ENCODE assay signal across 8 mouse cellular contexts in genomic region chr5:38308873-38309272, GRCm38 (mm10). TPM values are rescaled to one million over a fixed set of nuclear protein-coding genes. Genes with fewer than 3 reads are reported as not detected.
DNase-seq lines count a peak whose midpoint lies in the region; ATAC-seq and TF ChIP-seq lines count a peak whose summit lies in the region.

No protein-coding gene starts in this region.

- peak; percentile 53; the same call in 1 of the 2 replicates for ATAC-seq in embryonic facial prominence, embryonic 14.5 days (ENCODE audit: low read depth)
- ATAC-seq in limb, embryonic 13.5 days (ENCODE audit: low FRiP score, low read depth): 0 out of 2 replicates have a peak, but pooled peaks have one; percentile 42
- ATAC-seq in midbrain, postnatal 0 days (ENCODE audit: low FRiP score): no peak

- 49% methylated on average over 5 of the region's 5 CpGs for WGBS in embryonic facial prominence, embryonic 14.5 days
- 53% methylated on average over 5 of the region's 5 CpGs for WGBS in limb, embryonic 13.5 days
- 60% methylated on average over 5 of the region's 5 CpGs for WGBS in midbrain, postnatal 0 days

- no peak for TF ChIP-seq POLR2A in testis, adult 2 months (IDR thresholded peaks at IDR 0.05; ENCODE audit: control insufficient read depth, low read depth, low read length)

- no peak overlapping the region for H3K27ac ChIP-seq in testis, adult 2 months (ENCODE audit: control insufficient read depth, insufficient read depth, low read depth, low read length)
- H3K27ac ChIP-seq in embryonic facial prominence, embryonic 14.5 days (replicated peaks; ENCODE audit: low read depth, low read length): no peak overlapping the region
- H3K27ac ChIP-seq in limb, embryonic 13.5 days: no peak overlapping the region
- no peak overlapping the region for H3K27ac ChIP-seq in midbrain, postnatal 0 days (ENCODE audit: low read depth, low read length)

- H3K4me1 ChIP-seq in testis, adult 2 months (ENCODE audit: control insufficient read depth, insufficient read depth, low read length): peaks cover 2% of the 10 kb centered on the region; the same call in 1 of the 2 replicates
- H3K4me1 ChIP-seq in embryonic facial prominence, embryonic 14.5 days (ENCODE audit: control insufficient read depth, insufficient read depth, low read length): no peaks in the 10 kb centered on the region
- H3K4me1 ChIP-seq in limb, embryonic 13.5 days: no peaks in the 10 kb centered on the region
- H3K4me1 ChIP-seq in midbrain, postnatal 0 days (ENCODE audit: insufficient read depth, low read length): no peaks in the 10 kb centered on the region

- DNase-seq in testis, postnatal 14 days (ENCODE audit: low spot score): no peak
- peak; percentile 64 to 67 for DNase-seq in adrenal gland, postnatal 36 days
- DNase-seq in embryonic facial prominence, embryonic 14.5 days (ENCODE audit: low spot score): peak; percentile 45
- DNase-seq in kidney, adult 8-10 months: peak; percentile 47 to 78
- DNase-seq in midbrain, postnatal 0 days (ENCODE audit: low spot score): peak; percentile 51
- DNase-seq in thymus, postnatal 10 days (ENCODE audit: low spot score in 2 of 2): peak; percentile 27 to 55

- no peak overlapping the region for H3K9ac ChIP-seq in embryonic facial prominence, embryonic 14.5 days (ENCODE audit: low read depth, low read length)
- no peak overlapping the region for H3K9ac ChIP-seq in limb, embryonic 13.5 days
- H3K9ac ChIP-seq in midbrain, postnatal 0 days (replicated peaks; ENCODE audit: low read length, poor library complexity, severe bottlenecking): no peak overlapping the region

- H3K4me3 ChIP-seq in testis, adult 2 months (ENCODE audit: control insufficient read depth, low read depth, low read length): no peak overlapping the region
- H3K4me3 ChIP-seq in embryonic facial prominence, embryonic 14.5 days (ENCODE audit: low read depth, low read length): no peak overlapping the region
- H3K4me3 ChIP-seq in limb, embryonic 13.5 days: no peak overlapping the region
- H3K4me3 ChIP-seq in midbrain, postnatal 0 days (ENCODE audit: low read depth, low read length): no peak overlapping the region

- TF ChIP-seq CTCF in testis, adult 2 months (IDR thresholded peaks at IDR 0.05; ENCODE audit: control insufficient read depth, insufficient read depth, insufficient replicate concordance, low read depth, low read length): peak; percentile 32; the same call in 1 of the 2 replicates
- peak; percentile 63 for TF ChIP-seq CTCF in midbrain, postnatal 0 days (IDR thresholded peaks at IDR 0.05)

- no peaks in the 10 kb centered on the region for H3K27me3 ChIP-seq in testis, adult 2 months (ENCODE audit: control insufficient read depth, insufficient read depth, low read length)
- H3K27me3 ChIP-seq in embryonic facial prominence, embryonic 14.5 days (replicated peaks; ENCODE audit: control insufficient read depth, insufficient read depth, low read length): no peaks in the 10 kb centered on the region
- peaks cover 13% of the 10 kb centered on the region for H3K27me3 ChIP-seq in limb, embryonic 13.5 days
- H3K27me3 ChIP-seq in midbrain, postnatal 0 days (ENCODE audit: insufficient read depth, low read length): peaks cover 6% of the 10 kb centered on the region; the same call in 1 of the 2 replicates

- H3K9me3 ChIP-seq in embryonic facial prominence, embryonic 14.5 days (ENCODE audit: control insufficient read depth, low read length): no peaks in the 10 kb centered on the region
- H3K9me3 ChIP-seq in limb, embryonic 13.5 days: no peaks in the 10 kb centered on the region
- H3K9me3 ChIP-seq in midbrain, postnatal 0 days (ENCODE audit: low read length): no peaks in the 10 kb centered on the region

- no peak overlapping the region for H3K4me2 ChIP-seq in embryonic facial prominence, embryonic 14.5 days (ENCODE audit: low read depth, low read length)
- no peak overlapping the region for H3K4me2 ChIP-seq in limb, embryonic 13.5 days (replicated peaks)
- no peak overlapping the region for H3K4me2 ChIP-seq in midbrain, postnatal 0 days (ENCODE audit: low read depth, low read length, poor library complexity, severe bottlenecking)

- H3K36me3 ChIP-seq in testis, adult 2 months (ENCODE audit: control insufficient read depth, insufficient read depth, low read length): no peaks in the 10 kb centered on the region
- no peaks in the 10 kb centered on the region for H3K36me3 ChIP-seq in embryonic facial prominence, embryonic 14.5 days (ENCODE audit: control insufficient read depth, insufficient read depth, low read length)
- H3K36me3 ChIP-seq in limb, embryonic 13.5 days: no peaks in the 10 kb centered on the region
- H3K36me3 ChIP-seq in midbrain, postnatal 0 days (ENCODE audit: insufficient read depth, low read length): no peaks in the 10 kb centered on the region

RNA-seq across cellular contexts. Expression of gene Drd5, which starts 10.3 kb away (rescaled TPM):
- polyA plus RNA-seq in testis, adult 2 months (2012; rRNA removed): 0.04 TPM in 1 of 2 replicates, not detected in the other
- total RNA-seq in adrenal gland, postnatal 36 days (2021): not detected
- not detected in 2 replicates for polyA plus RNA-seq in embryonic facial prominence, embryonic 14.5 days (2014; fragmentation: Nextera tagmentation; extraction: Ambion mirVana)
- polyA plus RNA-seq in limb, embryonic 13.5 days (2015; fragmentation: Nextera tagmentation; extraction: Ambion mirVana): 0.04 TPM in 1 of 2 replicates, not detected in the other
- total RNA-seq in midbrain, postnatal 0 days (2014; rRNA removed): 1.7 and 3.1 TPM in 2 replicates
- polyA plus RNA-seq in midbrain, postnatal 0 days (2015; fragmentation: Nextera tagmentation; extraction: Ambion mirVana): 2.0 and 2.2 TPM in 2 replicates

RNA-seq across cellular contexts. Expression of gene Otop1, which starts 33.1 kb away (rescaled TPM):
- polyA plus RNA-seq in testis, adult 2 months (2012; rRNA removed): 0.40 and 0.67 TPM in 2 replicates
- 10 to 100 TPM; 30.6 to 39.5 TPM for total RNA-seq in adrenal gland, postnatal 36 days (2021)
- 0.14 and 0.22 TPM in 2 replicates for polyA plus RNA-seq in embryonic facial prominence, embryonic 14.5 days (2014; fragmentation: Nextera tagmentation; extraction: Ambion mirVana)
- polyA plus RNA-seq in limb, embryonic 13.5 days (2015; fragmentation: Nextera tagmentation; extraction: Ambion mirVana): 0.06 and 0.14 TPM in 2 replicates
- total RNA-seq in midbrain, postnatal 0 days (2014; rRNA removed): 0.11 TPM in 1 of 2 replicates, not detected in the other
- 0.06 and 0.07 TPM in 2 replicates for polyA plus RNA-seq in midbrain, postnatal 0 days (2015; fragmentation: Nextera tagmentation; extraction: Ambion mirVana)

RNA-seq across cellular contexts. Expression of gene Tmem128, which starts 48.9 kb away (rescaled TPM):
- 52.2 and 62.5 TPM in 2 replicates for polyA plus RNA-seq in testis, adult 2 months (2012; rRNA removed)
- 10 to 100 TPM; 40.8 to 43.0 TPM for total RNA-seq in adrenal gland, postnatal 36 days (2021)
- 63.3 and 65.6 TPM in 2 replicates for polyA plus RNA-seq in embryonic facial prominence, embryonic 14.5 days (2014; fragmentation: Nextera tagmentation; extraction: Ambion mirVana)
- polyA plus RNA-seq in limb, embryonic 13.5 days (2015; fragmentation: Nextera tagmentation; extraction: Ambion mirVana): 67.2 and 75.3 TPM in 2 replicates
- total RNA-seq in midbrain, postnatal 0 days (2014; rRNA removed): 86.1 and 101 TPM in 2 replicates
- polyA plus RNA-seq in midbrain, postnatal 0 days (2015; fragmentation: Nextera tagmentation; extraction: Ambion mirVana): 107 and 111 TPM in 2 replicates
